Mouse (Mus musculus) cortical plate, adult 2 months (tissue): ENCODE results near the gene Scarb2.

Experiments
- CTCF ChIP-seq: fragments of 200-500 bp; IDR thresholded peaks from 2 replicates; pipeline ENCODE4 v1.5.1; 2011; ENCODE audit warnings: mild to moderate bottlenecking, control low read depth, low read length; ENCODE audit not compliant: insufficient read depth; ENCODE audit errors: extremely low read depth
- POLR2A ChIP-seq: fragments of 200-500 bp; IDR thresholded peaks from 2 replicates; pipeline ENCODE4 v1.6.1; 2011; ENCODE audit warnings: mild to moderate bottlenecking, low read length, control low read depth; ENCODE audit not compliant: insufficient read depth; ENCODE audit errors: extremely low read depth

DNA sequence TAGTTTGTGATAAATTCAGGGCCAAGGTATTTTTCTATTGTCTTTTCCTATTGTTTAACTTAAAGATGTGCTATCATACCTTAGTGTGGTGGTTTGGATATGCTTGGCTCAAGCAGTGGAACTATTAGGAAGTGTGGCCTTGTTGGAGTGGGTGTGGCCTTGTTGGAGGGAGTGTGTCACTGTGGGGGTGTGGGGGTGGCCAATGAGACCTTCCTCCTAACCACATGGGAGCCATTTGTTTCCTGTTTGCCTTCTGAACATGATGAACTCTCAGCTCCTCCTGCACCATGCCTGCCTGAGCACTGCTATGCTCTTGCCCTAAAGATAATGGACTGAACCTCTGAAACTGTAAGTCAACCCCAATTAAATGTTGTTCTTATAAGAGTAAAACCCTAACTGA is 4.6 kb upstream of the Scarb2 start:
- TF ChIP-seq POLR2A (no peak), CTCF (no peak)
